Mouse (Mus musculus): ENCODE data around the gene Tmem218.

DNA sequence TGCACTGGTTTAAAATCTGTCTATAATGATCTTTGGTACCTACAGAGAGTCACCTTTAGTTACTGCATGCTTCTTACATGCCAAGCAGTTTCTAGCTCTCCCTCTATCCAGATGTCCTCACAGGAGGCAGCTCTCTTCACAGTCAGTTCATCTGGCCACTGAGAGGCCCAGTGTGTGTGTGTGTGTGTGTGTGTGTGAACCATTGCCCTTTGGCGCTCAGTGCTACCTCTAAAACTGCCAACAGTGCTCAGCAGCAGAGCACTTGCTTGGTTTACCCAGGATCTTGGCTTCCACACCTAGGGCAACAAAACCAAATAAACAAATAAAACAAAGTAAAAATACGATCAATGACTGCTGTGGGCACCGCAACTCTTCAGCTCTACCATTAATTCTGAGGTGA, 42.0 kb downstream of the Tmem218 start:
- TF ChIP-seq CTCF (IDR thresholded peaks at IDR 0.05; ENCODE audit: low read depth): no peak
- TF ChIP-seq EP300 (IDR thresholded peaks at IDR 0.05; ENCODE audit: low read depth): no peak
